Mouse (Mus musculus) megakaryocyte, adult 5-6 weeks (primary cell): Measurements from ENCODE around the gene Pdzd2. TPM values are rescaled to one million over a fixed set of nuclear protein-coding genes. Genes with fewer than 3 reads are reported as not detected.

Source experiments
- ATAC-seq: 2 replicates; pipeline ENCODE4 v1.8.0; 2016; ENCODE audit warnings: mild to moderate bottlenecking, inconsistent platforms; ENCODE audit not compliant: poor library complexity, severe bottlenecking
- total RNA-seq, 2 experiments: library from RNA; stranded (forward) in 1 of 2; stranded (reverse) in 1 of 2; fragments of 153-499, 151-499 nt in 1 of 2; fragments of 221-1000, 200-1000 nt in 1 of 2; gene quantifications; 2 replicates each; pipeline versions ENCODE4 v1.2.3 to v1.2.4; 2015 to 2017

Pdzd2 gene
- total RNA-seq, 2 experiments from 2014 or later = 0.22 to 0.59 TPM

DNA sequence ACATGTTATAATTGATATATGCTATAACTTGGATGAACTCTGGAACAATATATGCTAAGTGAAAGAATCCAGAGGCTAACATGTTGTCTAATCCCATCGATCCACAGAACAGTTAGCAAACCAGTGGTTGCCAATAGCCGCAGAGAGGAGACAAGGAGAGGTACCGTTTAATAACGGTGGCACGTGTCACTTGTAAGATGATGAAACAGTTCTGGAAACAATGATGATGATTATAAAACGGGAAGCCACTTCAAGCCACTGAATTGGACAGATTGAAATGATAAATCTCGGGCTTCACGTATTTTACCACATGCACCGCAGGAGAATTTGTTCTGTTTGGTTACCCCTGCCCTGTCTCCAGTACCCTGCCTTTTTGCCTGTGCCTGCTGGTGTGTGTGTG lies 112.8 kb downstream of the Pdzd2 start:
- peak; percentile 30; the same call in 1 of the 2 replicates for ATAC-seq

DNA sequence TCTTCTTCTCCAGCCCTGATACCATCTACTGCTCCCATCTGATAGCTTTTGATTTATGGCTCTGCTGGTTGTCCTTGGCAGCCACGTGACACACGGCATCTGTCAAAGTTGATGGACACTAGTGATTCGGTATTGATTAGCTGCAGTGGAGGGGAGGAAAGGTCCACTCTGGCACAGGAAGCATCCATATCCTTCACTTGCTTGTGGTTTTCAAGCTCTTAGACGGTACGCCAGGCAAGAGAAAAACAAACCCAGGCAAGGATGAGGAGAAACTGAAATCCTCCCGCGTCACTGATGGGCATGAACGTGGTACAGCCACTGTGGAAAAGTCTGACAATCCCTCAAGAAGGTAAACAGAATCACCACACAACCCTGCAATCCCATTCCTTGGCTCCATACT lies 113.6 kb downstream of the Pdzd2 start:
- ATAC-seq = no peak

DNA sequence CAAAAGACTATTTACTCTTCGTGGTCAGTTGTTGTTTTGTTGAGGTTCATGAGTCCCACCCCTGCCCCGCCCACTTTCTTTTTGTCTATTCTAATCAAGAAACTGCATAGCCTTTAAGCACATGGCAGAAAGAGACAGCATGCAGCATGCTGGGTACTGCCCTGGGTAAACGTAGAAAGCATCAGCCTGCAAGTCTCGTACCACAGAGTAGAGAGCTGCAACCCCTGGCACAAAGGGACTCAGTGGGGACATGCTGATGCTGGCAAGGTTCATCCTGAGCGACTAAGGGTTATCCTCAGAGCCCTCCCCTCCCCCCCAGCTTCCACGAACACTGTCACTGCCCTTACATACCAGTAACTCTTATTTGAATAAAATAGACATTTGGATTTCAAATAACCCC lies 114.2 kb downstream of the Pdzd2 start:
- ATAC-seq = no peak

DNA sequence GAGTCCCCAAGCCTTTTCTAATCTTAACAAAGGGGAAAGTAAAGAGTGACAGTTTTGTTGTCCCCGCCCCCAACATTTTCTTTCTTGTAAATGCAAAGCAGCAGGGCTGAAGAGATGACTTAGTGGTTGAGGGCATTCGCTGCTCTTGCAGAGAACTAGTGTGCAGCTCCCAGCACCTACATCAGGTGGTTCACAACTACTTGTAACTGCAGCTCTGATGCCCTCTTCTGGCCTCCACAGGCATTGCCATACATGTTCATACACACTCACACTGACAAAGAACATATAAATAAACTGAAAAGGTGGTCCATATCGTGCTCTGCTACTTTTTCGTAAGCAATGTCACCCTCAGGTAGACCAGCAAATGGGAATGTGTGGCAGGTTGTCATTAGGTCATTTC lies 116.2 kb downstream of the Pdzd2 start:
- ATAC-seq = no peak

DNA sequence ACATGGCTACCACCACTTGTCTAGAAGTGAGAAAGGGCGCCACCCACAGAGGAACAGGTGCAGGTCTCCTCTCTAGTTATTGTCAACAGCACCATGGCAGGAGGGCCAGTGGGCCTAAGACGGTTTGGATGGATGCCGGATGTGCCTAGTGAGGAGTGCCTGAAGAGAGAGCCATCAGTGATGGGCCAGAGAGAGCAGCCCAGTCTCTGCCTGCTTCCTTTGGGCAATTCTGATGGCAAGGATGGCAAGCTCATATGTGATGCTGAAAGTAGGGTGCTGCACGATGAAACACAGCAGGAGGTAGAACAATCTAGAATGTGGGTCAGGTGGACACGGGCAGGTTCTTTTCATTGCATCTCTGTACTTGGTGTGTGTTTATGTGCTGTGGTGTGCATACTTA lies 117.0 kb downstream of the Pdzd2 start:
- ATAC-seq = no peak

DNA sequence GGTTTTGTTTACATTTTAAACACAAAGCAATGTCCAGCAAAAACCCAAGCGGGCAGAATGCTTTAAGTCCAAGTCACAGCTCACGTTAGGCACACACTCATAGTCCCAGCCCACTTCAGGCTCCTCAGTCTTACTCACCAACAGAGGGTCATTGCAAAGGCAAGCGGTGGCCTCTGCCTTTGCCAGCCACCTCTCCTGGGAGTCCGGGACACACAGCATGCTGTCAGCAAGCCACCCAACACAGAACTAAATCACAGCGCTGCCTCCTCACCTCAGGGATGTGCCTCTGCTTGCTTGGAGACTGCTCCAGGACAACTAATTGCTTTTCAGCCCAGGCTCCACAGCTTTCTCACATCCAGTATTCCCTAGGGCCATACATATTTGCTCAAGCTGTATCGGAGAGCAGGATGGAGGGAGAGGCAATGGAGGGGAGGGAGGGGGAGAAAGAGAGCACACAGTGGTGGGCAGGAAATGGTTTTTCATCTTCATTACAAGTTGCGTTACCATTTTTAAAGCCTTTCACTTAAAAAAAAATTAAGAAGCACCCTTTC lies 117.6 kb downstream of the Pdzd2 start:
- no peak for ATAC-seq

DNA sequence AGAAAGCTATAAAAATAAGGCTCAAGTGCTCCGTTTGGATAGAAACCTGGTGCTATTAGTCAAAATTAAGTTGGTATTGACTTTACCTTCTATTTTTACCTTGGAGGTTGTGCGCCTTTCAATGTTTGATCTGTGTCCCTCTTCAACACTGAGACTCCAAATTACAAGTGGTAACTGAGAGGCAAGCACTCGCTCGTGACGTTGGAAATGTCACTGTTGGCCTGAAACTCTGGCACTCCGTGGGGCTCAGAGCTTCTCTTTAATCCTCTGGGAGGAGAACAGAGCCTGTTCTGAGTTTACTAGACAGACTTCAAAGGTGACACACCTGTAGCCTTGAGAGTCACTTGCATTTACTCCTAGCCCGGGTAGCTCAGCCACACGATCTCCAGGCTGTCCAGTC lies 120.5 kb downstream of the Pdzd2 start:
- ATAC-seq = no peak

DNA sequence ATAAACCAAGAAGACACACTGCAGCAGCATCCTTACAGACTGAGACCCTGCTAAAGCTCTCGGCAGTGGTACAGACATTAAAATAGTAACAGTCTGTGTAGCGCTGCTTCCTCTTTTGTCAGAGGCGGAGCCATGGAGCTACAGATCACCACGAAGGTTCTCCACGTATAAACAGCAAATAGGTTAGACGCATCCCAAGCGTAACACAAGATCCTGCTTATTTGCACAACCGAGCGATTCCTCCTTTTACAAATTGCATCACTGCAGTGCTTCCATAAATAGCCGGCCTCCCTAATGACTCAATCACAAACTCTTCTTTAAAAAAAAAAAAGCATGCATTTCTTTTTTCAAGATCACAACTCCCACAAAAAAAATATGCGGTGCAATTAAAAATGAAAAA lies 122.1 kb downstream of the Pdzd2 start:
- ATAC-seq = peak; percentile 91

DNA sequence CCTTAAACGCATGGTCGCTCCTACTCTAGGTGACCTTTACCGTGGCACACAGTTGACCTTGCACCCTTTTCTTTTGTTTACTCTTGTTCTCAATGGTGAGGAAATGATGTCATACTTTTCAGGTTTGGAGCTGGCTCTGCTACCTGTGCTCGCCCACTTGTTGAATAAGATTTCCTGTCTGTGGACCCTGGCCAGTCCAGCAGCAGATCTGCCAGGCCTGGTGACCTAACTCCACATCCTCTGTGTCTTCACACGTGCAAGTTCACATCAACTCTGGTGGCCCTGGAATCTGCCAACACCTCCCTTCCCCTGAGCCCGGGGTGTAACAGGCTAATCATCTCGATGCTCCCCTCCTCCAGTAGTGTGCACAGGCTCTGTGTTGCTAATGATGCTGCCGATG lies 122.5 kb downstream of the Pdzd2 start:
- peak; percentile 70 for ATAC-seq

DNA sequence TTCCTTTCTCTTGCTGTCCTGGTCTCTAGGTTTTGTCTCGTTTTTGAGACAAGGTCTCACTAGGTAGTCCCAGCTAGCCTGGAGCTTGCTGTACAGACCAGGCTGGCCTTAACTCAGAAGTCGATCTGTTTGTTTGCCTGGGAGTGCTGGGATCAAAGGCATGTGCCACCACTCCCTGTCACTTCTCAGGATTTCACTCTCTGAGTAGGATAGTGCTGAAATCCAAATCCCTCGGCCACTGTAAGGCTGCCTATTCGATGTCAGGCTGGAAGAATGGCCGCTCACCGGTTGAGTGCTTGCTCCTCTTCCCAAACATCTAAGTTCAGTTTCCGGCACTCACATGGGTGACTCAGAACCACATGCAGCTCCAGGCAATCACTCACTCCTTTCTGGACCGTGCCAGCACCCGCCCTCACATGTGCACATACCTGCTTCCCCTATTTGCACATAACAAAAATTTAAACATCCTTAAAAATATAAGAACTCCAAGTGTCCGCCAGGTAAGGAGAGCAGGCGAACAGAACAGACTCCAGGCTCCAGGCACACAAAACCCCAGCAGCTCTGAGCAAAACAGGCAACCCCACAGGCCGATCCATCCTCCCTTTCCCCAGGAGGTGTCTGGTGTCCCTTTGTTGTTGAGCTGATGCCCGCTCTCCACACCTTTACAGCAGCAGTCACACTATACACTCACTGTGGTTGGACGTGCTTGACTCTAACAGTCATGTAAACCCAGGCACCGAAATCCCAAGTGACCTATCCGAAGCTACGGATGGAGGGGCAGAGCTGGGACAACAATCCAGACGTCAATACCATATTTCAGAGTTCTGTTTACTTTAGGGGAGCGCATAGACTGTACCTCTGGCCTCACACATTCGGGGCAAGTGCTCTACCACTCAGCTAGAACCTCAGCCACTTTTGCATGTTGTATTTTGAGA lies 124.5 kb downstream of the Pdzd2 start:
- no peak for ATAC-seq

DNA sequence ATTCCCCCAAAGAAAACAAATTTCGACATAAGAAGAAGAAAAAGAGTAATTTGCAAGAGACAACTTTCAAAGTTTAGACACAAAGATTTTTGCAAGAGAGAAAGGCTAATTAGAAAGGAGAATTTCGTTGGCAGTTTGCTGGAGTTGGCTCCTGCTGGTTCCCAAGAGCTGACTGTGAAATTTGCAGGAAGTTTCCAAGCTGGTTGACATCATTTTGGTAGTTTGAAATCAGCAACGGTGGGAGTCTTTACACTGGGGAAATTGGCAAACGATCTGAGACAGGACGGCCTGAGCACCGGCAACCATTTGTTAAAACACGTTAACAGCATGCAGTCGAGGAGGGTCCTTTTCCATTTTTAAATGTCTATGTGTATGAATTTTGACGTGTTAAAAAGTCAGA lies 125.7 kb downstream of the Pdzd2 start:
- no peak for ATAC-seq

DNA sequence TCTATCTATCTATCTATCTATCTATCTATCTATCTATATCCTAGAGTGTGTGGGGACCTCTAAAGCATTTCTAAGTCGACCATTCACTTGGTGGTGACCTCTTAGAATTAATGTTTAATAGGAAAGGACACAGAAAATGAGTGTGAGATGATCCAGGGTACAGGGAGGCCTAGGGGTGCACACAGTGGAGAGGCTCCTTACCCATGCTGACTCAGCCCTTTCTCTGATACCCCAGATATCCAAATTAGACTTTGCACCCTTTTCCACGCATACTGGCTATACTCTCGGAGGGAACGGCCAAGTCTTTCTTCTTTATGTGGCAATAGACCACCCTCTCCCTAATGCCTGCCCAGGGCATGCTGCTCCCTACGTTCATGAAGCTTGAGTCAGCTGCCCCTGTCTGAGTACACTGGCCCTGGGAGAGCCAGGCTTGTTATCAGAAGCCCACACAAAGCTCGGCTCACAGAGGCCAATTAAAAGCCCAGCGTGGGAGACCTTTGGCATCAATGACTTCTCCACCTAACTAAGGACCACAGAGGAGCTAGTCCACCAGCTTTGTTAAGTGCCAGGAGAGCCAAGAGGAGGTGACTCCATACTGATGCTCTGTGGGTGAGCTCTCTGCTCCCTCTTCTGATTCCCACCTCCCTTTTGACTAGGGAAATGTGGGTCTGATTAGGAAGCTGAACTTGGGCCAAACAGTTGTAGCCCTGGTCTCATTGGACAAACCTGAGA lies 126.6 kb downstream of the Pdzd2 start:
- no peak for ATAC-seq

DNA sequence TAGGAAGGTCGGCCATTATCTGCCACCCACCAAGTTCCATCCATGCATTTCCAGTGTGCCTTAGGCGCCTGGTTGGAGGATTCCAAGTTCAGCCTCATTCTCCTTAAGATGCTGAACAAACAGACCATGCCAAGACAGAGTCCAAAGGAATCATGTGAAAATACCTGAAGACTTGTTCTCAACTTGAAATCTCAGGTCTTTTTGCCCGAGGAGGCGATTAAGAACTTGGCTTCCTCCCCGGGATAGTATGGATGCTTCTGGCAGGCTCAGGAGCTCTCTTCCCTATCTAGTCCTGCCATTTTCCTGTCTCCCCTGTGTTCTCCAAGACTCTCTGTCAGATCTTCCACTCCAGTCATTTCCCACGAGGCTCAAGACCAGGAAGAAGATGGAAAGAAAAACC lies 131.6 kb downstream of the Pdzd2 start:
- no peak for ATAC-seq

DNA sequence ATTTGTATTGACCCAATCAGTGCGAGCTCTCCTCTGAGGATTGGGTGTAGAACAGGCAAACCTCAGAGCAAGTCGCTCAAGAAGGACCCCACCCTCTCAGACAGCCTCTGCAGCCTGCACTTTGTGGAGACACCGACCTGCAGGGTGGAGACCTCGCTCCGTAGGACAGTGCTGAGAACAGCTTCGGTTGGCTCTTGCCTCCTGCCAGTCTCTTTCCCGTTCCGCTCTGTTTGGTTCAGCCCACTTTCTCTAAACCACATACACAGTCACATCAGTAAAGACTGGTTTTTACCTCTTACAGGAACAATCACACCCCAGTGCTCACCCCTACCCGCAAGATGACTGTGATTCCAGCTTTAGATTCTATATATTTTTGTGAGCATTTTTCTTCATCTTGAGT lies 133.4 kb downstream of the Pdzd2 start:
- ATAC-seq = no peak

DNA sequence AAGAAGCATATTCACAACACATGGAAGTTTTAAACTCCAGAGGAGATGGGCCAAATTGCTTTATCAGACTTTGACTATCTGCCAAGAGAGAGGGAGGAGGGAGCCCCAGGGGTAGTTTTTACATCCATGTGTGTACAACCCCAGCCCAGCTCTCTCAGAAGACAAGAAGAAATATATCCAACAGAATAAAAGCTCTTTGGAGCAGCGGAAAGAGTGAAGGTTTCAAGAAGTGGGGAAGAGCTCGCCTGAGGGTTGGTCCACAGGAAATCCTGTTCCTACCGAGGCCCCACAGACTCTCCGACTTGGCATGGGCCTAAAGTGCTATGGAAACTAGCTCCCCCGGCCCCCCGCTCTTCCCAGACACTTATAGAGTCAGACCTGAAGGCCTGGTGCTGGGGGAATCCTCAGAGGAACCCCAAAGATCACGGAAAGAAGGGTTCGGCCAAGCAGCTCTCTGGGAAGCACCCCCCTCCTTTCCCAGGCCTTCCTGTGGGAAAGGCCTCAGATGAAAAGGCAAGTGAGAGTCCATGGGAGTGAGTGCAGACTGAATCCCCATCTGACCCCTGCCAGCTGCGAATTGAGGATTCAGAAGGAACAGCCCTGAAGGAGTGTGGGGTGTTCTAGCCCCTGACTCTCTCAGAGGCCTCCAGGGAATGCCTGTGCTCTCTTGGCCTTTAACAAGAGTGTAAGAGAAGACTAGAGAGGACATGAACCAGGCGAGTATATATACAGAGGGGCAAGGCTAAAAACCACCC lies 134.3 kb downstream of the Pdzd2 start:
- no peak for ATAC-seq

DNA sequence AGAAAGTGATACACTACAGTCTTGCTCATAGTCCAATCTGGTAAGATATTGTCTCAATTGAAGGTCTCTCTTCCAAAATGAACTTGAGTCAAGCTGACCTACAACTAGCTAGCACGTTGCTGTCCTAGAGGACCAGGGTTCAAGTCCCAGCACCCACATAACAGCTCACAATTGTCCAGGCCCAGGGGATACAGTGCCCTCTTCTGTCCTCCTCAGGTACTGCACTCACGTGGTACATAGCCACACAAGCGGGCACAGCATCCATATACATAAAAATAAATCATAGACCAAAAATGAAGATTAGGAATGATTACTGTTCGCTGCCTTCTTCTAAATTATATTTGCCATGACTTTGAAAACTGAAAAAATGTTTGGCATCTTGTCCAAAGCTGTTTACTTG lies 136.1 kb downstream of the Pdzd2 start:
- ATAC-seq = no peak

DNA sequence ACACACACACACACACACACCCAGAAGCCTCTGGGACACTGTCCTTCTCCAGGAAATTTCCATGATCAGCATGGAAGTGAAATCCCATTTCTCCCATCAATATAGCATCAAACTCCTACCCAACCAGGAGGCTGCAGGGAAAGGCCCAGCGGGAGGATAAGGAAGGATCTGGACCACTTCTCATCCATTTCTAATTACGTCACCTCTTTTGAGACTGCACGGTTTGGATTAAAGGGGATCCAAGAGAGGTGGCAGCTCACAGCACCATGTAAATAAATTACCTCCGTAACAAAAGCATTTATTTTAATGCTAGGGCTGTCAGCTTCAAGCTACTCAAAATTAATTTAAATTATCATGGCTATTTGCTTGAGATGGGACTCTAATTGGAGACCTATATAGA lies 146.6 kb downstream of the Pdzd2 start:
- no peak for ATAC-seq

DNA sequence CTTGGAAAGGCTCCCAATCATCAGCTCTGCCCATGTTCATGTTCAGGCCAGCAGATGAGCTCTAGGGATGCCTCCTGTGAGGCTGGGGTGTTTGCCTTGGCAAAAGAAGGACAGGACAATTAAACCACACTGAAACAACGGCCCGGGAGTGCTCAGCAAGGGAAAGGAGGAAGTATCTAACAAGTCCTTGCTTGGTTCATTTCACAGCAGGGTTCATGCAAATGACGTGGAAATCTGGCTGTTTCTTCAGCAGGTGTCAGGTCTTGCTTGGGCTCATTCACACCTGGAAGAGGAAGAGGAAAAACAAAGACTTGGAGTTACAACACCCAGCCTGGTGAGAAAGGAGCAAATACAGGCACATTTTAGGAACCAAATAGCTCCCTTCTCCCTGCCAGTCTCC lies 147.1 kb downstream of the Pdzd2 start:
- ATAC-seq = peak; percentile 43; the same call in 1 of the 2 replicates

DNA sequence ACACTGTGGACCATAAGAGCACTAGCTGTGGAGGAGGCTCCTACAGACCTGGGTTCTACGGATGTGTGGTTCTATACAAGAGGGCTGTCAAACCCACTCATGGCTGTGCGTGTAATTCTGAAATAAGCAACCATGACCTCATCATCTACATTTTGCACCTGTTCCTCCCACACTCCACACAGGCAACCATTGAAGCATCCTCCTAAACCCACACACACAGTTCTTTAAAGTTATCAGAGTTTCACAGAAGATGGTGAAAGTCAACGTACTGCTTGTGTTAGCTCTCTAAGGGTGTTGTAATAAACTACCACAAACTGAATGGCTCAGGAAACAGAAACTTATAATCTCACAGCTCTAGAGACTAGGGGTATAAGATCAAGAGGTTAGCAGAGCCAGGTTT lies 151.1 kb downstream of the Pdzd2 start:
- no peak for ATAC-seq

DNA sequence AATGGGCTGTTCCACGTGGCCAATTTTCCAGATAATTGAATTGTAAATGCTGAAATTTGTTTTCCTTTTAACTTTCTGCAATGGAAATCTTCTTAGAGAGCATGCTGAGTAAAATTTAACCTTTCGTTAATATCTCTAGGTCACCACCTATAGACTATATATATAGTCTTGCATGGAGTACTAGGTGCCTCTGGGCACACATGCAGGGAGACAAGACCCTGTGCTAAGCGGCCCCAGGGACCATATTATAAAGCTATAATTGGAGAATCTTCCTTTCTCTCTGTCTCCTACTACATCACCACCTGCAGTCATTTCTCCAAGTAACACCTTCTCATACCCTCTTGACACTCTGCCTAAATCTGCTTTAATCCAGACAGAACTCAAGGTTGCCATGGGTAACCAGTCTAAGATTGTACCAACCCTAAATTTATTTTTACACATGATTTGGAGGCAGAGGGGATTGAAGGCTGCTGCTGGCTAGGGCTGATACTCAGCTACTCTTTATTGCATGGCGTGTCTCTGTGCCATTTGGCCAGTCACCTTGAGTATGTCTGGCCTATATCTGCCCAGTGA lies 152.8 kb downstream of the Pdzd2 start:
- no peak for ATAC-seq

DNA sequence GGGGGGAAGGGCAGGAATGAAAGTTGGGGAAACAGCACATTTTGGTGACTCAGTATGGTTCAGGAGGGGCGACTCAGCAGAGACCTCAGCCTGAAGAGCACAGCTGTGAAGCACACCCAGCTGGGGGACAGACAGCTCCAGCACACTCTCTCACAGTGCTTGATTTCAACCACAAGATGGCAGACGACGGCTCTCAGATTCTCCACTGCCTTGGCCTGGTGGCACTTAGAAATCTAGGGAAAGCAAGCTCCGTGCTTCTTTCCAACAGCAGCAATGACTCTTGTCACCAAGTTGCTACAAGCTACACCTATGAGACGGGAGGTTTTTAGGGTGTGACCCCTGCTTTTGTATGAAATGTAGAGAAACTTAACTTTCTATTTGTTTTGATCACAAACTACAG lies 153.6 kb downstream of the Pdzd2 start:
- peak; percentile 79 for ATAC-seq
